Mouse (Mus musculus) heart, embryonic 11.5 days (tissue): ENCODE measurements around the gene Musk. TPM values are rescaled to one million over a fixed set of nuclear protein-coding genes. Genes with fewer than 3 reads are reported as not detected.
"Not testable (repeated sequence)": the region's sequence is repeated elsewhere in the genome, so short reads cannot be mapped to it uniquely, and the experiment has no call there.

ENCODE experiments used
- ATAC-seq: fragments of 200-750 bp; cut with Nextera tagmentation; replicated peaks from 2 replicates; pipeline ENCODE4 v1.8.0; 2017; ENCODE audit warnings: moderate library complexity; ENCODE audit not compliant: insufficient number of reproducible peaks, low FRiP score, low TSS enrichment
- H3K27ac ChIP-seq: fragments of 300-500 bp; sonication (generic); 2 replicates; pipeline ENCODE4 v1.5.1; 2014; ENCODE audit warnings: mild to moderate bottlenecking, low read depth, low read length
- H3K27me3 ChIP-seq: fragments of 300-500 bp; sonication (generic); 2 replicates; pipeline ENCODE4 v1.6.1; 2014; ENCODE audit warnings: mild to moderate bottlenecking, low read length, mixed read lengths; ENCODE audit not compliant: control insufficient read depth, insufficient read depth
- H3K36me3 ChIP-seq: fragments of 300-500 bp; sonication (generic); 2 replicates; pipeline ENCODE4 v1.6.1; 2014; ENCODE audit warnings: mild to moderate bottlenecking, low read length, moderate library complexity, mixed read lengths; ENCODE audit not compliant: control insufficient read depth, insufficient read depth
- H3K4me1 ChIP-seq: fragments of 300-500 bp; sonication (generic); 2 replicates; pipeline ENCODE4 v1.6.1; 2014; ENCODE audit warnings: low read length; ENCODE audit not compliant: control insufficient read depth, insufficient read depth
- H3K4me2 ChIP-seq: fragments of 300-500 bp; sonication (generic); 2 replicates; pipeline ENCODE4 v1.6.1; 2014; ENCODE audit warnings: mild to moderate bottlenecking, moderate library complexity
- H3K4me3 ChIP-seq: fragments of 300-500 bp; sonication (generic); 2 replicates; pipeline ENCODE4 v1.5.1; 2014; ENCODE audit warnings: low read depth, low read length
- H3K9ac ChIP-seq: fragments of 300-500 bp; sonication (generic); 2 replicates; pipeline ENCODE4 v1.6.1; 2014; ENCODE audit warnings: mild to moderate bottlenecking, low read depth, low read length, moderate library complexity
- H3K9me3 ChIP-seq: fragments of 300-500 bp; sonication (generic); replicated peaks from 2 replicates; pipeline ENCODE4 v1.6.1; 2016; ENCODE audit warnings: low read length; ENCODE audit not compliant: control insufficient read depth
- WGBS: fragments of 180-500 bp; shearing (Covaris S2); extraction: QIAGEN DNeasy Blood & Tissue Kit; methylation state at CpG from one replicate; pipeline ENCODE4 v1.1.7; 2014; ENCODE audit not compliant: insufficient replicate concordance; 5-methylcytosine and 5-hydroxymethylcytosine counted together
- polyA plus RNA-seq: library from polyadenylated mRNA; unstranded; fragments of >200 nt; fragmentation: Nextera tagmentation; extraction: Ambion mirVana; gene quantifications from 2 replicates; pipeline ENCODE4 v1.2.1, GENCODE M21; 2014

Musk gene
- polyA plus RNA-seq, result 0.32 TPM in 1 of 2 replicates, not detected in the other

DNA sequence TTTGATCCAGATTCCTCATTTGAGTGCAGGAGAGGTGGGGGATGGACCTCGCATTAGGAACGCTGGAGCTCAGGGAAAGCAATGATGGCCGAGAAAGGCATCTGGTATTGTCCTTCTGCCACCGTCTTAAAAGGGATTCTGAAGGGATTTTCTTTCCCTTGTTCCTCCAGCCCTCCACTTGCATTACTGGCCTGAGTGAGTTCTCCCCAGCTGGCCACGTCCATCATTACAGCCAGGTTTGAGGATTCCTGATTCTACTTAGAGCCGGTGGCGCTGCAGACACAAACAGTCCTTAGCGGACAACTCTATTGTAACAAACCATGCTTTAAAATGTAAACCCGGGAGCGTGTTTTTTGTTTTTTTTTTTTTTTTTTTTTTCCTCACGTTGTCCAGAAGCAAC lies at the start of gene Musk:
Musk (plus strand) TSS at position 274 of the 400 bp plus-strand sequence.
- no peak for ATAC-seq
- H3K4me3 ChIP-seq, result no peak within 1 kb of the TSS
- no peaks in the 10 kb centered on the region for H3K36me3 ChIP-seq
- no peaks in the 10 kb centered on the region for H3K4me1 ChIP-seq
- no peak within 1 kb of the TSS for H3K27ac ChIP-seq
- no peak within 1 kb of the TSS for H3K4me2 ChIP-seq
- WGBS, result 75% methylated on average over 11 of the region's 11 CpGs
- no peak within 1 kb of the TSS for H3K9ac ChIP-seq
- H3K9me3 ChIP-seq, result no peaks in the 10 kb centered on the region
- H3K27me3 ChIP-seq, result no peaks in the 10 kb centered on the region

DNA sequence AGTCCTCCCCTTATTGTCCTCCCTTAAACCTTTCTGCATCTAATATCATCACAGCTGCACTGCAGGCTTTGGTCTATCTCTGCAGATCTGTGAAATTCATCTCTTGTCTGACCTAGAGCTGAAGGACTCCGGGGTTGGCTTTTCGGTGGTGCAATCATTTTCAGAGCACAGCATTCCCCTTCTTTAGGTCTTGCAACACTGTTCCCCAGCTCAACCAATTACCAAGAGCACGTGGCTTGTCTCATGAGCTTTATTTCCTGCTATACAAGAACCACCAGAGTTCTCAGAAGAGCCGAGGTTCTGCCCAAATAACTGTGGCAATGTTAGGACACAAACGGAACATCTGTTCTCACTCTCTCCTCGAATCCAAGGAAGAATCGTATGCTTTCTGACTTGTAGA lies 45.3 kb upstream of the Musk start:
- Histone ChIP-seq H3K4me2 (no peak overlapping the region), H3K9me3 (no peaks in the 10 kb centered on the region), H3K27me3 (no peaks in the 10 kb centered on the region), H3K9ac (no peak overlapping the region), H3K27ac (no peak overlapping the region), H3K4me3 (no peak overlapping the region), H3K4me1 (no peaks in the 10 kb centered on the region), H3K36me3 (no peaks in the 10 kb centered on the region)
- ATAC-seq, result no peak
- 78% methylated on average over 7 of the region's 7 CpGs for WGBS

DNA sequence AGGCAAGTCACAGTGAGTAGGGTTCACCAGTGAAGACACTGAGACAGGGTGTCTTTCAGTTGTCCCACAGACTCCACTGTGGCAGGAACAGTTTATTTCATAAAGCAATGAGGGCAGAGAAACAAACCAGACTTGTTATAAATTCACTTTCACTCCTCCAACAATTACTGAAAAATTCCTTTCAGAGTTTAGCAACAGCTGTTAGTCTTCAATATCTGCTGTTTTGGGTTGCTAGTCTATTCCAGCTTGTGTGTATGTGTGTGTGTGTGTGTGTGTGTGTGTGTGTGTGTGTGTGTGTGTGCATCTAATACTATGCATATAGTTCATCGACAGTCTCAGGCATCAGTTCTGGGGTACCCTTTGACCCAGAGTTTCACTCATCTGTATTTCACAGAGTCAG lies 40.2 kb upstream of the Musk start:
- no peak overlapping the region for H3K27ac ChIP-seq
- no peaks in the 10 kb centered on the region for H3K36me3 ChIP-seq
- no peaks in the 10 kb centered on the region for H3K27me3 ChIP-seq
- no peak overlapping the region for H3K4me2 ChIP-seq
- no peaks in the 10 kb centered on the region for H3K9me3 ChIP-seq
- H3K4me1 ChIP-seq, result no peaks in the 10 kb centered on the region
- no peak overlapping the region for H3K9ac ChIP-seq
- ATAC-seq, result no peak
- no peak overlapping the region for H3K4me3 ChIP-seq
- WGBS, result 81% methylated on average over 1 of the region's 1 CpGs

DNA sequence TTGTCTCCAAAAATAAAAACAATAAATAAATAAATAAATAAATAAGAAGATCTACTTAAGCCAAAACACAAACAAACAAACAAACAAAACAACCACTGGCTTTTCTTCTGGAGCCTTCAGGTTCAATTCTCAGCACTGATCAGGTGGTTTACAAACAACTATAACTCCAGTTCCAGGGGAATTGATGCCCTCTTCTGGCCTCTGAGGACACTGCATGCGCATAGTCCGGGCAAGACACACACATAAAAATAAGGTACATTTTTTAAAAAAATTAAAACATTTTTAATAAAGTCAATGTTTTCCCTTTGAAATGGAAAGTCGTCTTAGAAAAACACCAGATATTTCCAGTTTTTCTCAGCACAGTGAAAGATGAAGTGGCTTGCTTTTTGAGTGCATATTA lies 33.4 kb upstream of the Musk start:
- no peaks in the 10 kb centered on the region for H3K9me3 ChIP-seq
- H3K27me3 ChIP-seq, result no peaks in the 10 kb centered on the region
- no peaks in the 10 kb centered on the region for H3K4me1 ChIP-seq
- H3K4me3 ChIP-seq, result no peak overlapping the region
- H3K36me3 ChIP-seq, result no peaks in the 10 kb centered on the region
- ATAC-seq, result no peak
- no peak overlapping the region for H3K27ac ChIP-seq
- WGBS, result 82% methylated on average over 3 of the region's 3 CpGs
- no peak overlapping the region for H3K4me2 ChIP-seq
- no peak overlapping the region for H3K9ac ChIP-seq

DNA sequence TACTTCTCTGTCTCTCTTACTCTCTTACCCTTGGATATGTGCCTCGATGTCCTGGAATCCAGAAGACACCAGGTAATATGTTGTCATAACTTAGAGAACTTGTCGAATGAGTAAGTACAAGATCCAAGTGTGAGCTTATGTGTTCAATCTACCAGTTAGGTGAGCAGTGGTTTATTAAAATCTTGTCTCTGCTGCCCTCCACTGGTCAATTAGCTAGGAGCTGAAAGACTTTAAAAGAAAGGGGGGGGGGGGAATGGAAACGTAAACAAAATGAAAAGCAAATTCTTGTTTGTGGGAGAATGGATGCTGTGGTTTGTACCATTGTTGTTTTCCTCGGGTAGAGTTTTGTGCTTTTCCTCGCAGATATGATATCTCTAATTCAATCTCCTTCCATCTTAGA lies 32.4 kb upstream of the Musk start:
- 25% methylated on average over 5 of the region's 5 CpGs for WGBS
- no peak for ATAC-seq
- no peak overlapping the region for H3K27ac ChIP-seq

DNA sequence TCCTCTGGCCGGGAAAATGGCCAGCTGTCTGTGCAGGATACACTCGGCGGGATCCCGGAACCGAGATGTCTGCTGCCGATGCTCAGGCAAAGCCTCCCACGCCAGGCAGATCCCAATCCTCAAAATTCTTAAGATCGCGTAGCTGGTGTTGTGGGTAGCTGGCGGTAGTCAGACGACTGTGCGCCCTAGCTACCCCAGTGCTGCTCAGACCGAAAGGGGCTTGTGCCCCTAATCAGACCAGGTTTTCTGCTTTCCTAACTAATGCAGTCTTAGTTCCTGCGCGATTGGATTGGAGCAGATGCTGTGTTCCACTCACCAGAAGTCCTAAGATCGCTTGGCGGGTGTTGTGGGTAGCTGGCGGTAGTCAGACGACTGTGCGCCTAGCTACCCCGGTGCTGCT lies 25.0 kb upstream of the Musk start:
- not testable (repeated sequence) for H3K4me2 ChIP-seq, ATAC-seq, H3K9ac ChIP-seq, H3K4me1 ChIP-seq, H3K36me3 ChIP-seq, H3K27ac ChIP-seq, H3K9me3 ChIP-seq, H3K4me3 ChIP-seq, H3K27me3 ChIP-seq
- 87% methylated on average over 21 of the region's 21 CpGs for WGBS

More for the DNA sequence above, 32.4 kb upstream of the Musk start:
- Histone ChIP-seq H3K4me2 (no peak overlapping the region), H3K9ac (no peak overlapping the region), H3K4me1 (no peaks in the 10 kb centered on the region), H3K36me3 (no peaks in the 10 kb centered on the region), H3K27me3 (no peaks in the 10 kb centered on the region), H3K4me3 (no peak overlapping the region), H3K9me3 (no peaks in the 10 kb centered on the region)

DNA sequence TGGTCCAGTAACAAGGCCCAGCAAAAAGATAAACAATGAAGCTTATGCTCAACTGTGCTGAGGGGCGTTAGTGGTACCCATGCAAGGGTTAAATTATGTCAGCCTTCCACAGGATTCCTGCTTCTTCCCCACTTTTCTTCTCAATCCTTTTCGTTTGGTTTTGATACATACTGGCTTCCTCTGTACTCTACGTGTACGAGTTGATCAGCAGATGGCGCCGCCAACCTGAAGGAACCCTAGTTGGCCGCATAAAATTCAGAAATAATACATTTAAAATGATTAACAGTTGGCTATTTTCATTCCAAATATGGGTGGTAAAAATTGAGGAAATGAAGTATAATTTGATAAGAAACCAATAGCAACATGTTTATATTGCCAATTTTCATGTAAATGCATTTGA lies 19.5 kb upstream of the Musk start:
- ATAC-seq, result no peak
- H3K27me3 ChIP-seq, result no peaks in the 10 kb centered on the region
- no peak overlapping the region for H3K4me3 ChIP-seq
- H3K4me1 ChIP-seq, result no peaks in the 10 kb centered on the region
- H3K9me3 ChIP-seq, result no peaks in the 10 kb centered on the region
- H3K9ac ChIP-seq, result no peak overlapping the region
- 56% methylated on average over 7 of the region's 7 CpGs for WGBS
- H3K27ac ChIP-seq, result no peak overlapping the region
- no peaks in the 10 kb centered on the region for H3K36me3 ChIP-seq
- no peak overlapping the region for H3K4me2 ChIP-seq

DNA sequence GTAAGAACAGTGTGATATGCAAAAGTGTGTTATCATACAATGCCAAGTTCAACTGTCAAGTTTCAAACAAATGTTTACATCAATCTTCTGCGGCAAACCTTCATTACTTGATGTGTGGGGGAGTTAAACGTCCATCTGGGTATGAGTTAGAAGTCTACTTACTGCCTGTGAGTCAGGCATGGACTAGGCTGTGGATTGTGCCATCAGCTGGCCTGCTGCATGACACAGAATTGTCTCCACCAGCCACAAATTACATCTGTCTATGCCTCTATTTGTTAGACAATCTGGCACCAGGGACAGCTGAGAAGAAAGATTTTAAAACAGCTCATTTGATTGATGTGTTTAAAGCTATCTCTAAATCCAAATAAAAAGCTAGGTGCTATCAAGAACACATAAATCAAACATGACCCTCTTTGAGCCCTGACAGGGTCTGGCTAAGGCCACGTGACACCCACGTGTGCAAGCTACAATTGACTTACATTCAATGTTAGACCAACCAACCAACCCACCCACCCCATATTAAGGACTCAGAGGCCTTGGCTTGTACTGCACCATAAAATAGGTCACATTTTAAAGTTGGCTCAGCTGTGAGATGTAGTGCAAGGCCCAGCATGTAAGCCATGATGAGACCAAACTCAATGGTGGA lies 16.7 kb upstream of the Musk start:
- H3K36me3 ChIP-seq, result no peaks in the 10 kb centered on the region
- WGBS, result 59% methylated on average over 4 of the region's 4 CpGs
- H3K4me2 ChIP-seq, result no peak overlapping the region

DNA sequence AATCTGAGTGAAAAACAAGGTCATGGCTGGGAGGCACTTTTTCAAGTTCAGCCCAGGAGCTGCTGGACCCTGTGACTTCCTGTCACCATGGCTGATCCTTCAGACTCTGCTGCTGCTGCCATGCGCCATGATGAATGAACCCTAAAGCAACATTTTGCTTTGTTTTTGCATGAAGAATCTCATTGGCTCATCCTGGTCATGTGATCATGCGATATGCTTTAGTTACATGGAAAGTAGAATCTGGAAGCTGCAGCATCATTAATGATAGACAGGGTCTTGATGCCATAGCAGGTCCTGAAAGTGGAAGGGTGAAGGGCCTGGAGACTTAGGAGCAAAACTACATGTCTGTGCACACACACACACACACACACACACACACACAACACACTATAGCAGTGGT lies 15.8 kb upstream of the Musk start:
- Histone ChIP-seq H3K27ac (no peak overlapping the region), H3K9ac (no peak overlapping the region), H3K4me2 (no peak overlapping the region), H3K4me1 (no peaks in the 10 kb centered on the region), H3K27me3 (no peaks in the 10 kb centered on the region), H3K9me3 (no peaks in the 10 kb centered on the region), H3K4me3 (no peak overlapping the region), H3K36me3 (no peaks in the 10 kb centered on the region)
- WGBS, result 87% methylated on average over 2 of the region's 2 CpGs
- no peak for ATAC-seq

More for the DNA sequence above, 16.7 kb upstream of the Musk start:
- Histone ChIP-seq H3K27ac (no peak overlapping the region), H3K27me3 (no peaks in the 10 kb centered on the region), H3K4me3 (no peak overlapping the region), H3K9me3 (no peaks in the 10 kb centered on the region), H3K9ac (no peak overlapping the region), H3K4me1 (no peaks in the 10 kb centered on the region)
- no peak for ATAC-seq
